Mouse (Mus musculus): ENCODE results near the gene Zbtb43. TPM values are rescaled to one million over a fixed set of nuclear protein-coding genes. Genes with fewer than 3 reads are reported as not detected.

The Zbtb43 gene
- polyA plus RNA-seq, 1 experiment from 2014 or later, result 12.5 TPM

GRCm38 (mm10) chr2:33451038-33451978 lies 17.1 kb downstream of the Zbtb43 start:
- 82% methylated on average over 11 of the region's 11 CpGs for WGBS
- no peaks in the 10 kb centered on the region for H3K27me3 ChIP-seq (ENCODE audit: insufficient read depth, poor library complexity, severe bottlenecking)
- H3K27ac ChIP-seq, result no peak overlapping the region
- no peak for DNase-seq (ENCODE audit: low spot score)
- H3K4me1 ChIP-seq, result peaks cover 17% of the 10 kb centered on the region
- H3K4me3 ChIP-seq, result no peak overlapping the region
- H3K36me3 ChIP-seq, result peaks cover 71% of the 10 kb centered on the region
- H3K9me3 ChIP-seq, result no peaks in the 10 kb centered on the region

- Histone ChIP-seq H3K36me3 (peaks cover 52% of the 10 kb centered on the region), H3K27me3 (ENCODE audit: insufficient read depth, poor library complexity, severe bottlenecking) (no peaks in the 10 kb centered on the region), H3K27ac (no peak overlapping the region), H3K4me3 (no peak overlapping the region), H3K9me3 (no peaks in the 10 kb centered on the region), H3K4me1 (peaks cover 20% of the 10 kb centered on the region)
- WGBS, result 88% methylated on average over 22 of the region's 22 CpGs
- DNase-seq (ENCODE audit: low spot score), result no peak
These were observed 19.1 kb downstream of the Zbtb43 start for GRCm38 (mm10) chr2:33449119-33449873.

GRCm38 (mm10) chr2:33446796-33447195 lies 21.6 kb downstream of the Zbtb43 start:
- H3K4me3 ChIP-seq, result no peak overlapping the region
- H3K36me3 ChIP-seq, result peaks cover 28% of the 10 kb centered on the region
- no peak overlapping the region for H3K27ac ChIP-seq
- H3K4me1 ChIP-seq, result peaks cover 13% of the 10 kb centered on the region; the same call in 1 of the 2 replicates
- DNase-seq (ENCODE audit: low spot score), result no peak
- H3K9me3 ChIP-seq, result no peaks in the 10 kb centered on the region
- no peaks in the 10 kb centered on the region for H3K27me3 ChIP-seq (ENCODE audit: insufficient read depth, poor library complexity, severe bottlenecking)
- WGBS, result 53% methylated on average over 1 of the region's 1 CpGs

DNA sequence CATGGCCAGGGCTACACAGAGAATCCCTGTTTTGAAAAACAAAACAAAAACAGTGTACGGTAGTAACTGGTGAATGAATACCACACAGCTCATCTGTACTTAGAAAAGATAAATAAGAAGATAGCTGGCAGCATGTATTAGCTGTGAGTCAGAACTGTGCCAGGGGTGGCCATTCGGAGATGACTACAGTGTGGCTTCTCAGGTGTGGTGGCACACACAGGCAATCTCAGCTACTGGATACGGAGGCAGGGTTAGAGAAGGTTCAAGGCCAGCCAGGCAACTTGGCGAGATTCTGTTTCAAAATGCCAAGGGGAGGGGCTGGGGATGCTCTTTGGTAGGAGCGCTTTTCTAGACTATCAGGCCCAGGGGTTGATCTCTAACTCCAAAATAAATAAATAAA lies 22.6 kb downstream of the Zbtb43 start:
- no peak for DNase-seq (ENCODE audit: low spot score)
- WGBS, result 87% methylated on average over 5 of the region's 5 CpGs
- Histone ChIP-seq H3K27me3 (ENCODE audit: insufficient read depth, poor library complexity, severe bottlenecking) (no peaks in the 10 kb centered on the region), H3K4me1 (peaks cover 12% of the 10 kb centered on the region; the same call in 1 of the 2 replicates), H3K27ac (no peak overlapping the region), H3K36me3 (peaks cover 19% of the 10 kb centered on the region), H3K9me3 (no peaks in the 10 kb centered on the region), H3K4me3 (no peak overlapping the region)

DNA sequence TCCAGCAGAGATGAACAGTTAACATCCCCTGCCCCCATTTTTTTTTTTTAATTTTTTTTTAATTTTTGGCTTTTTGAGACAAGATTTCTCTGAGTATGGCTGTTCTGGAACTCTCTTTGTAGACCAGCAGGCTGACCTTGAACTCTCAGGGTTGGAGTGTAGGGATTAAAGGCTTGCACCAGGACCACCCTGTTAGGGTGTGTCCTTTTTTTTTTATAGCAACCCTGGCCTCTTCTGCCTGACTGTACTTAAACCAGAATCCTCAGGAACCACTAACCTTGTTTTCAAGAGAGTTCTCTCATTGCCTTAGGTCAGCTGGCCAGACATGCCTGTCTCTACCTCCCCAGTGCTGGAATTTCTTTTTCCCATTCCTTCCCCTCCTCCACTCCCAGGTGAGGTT lies 23.5 kb downstream of the Zbtb43 start:
- no peak for DNase-seq (ENCODE audit: low spot score)
- Histone ChIP-seq H3K27ac (no peak overlapping the region), H3K36me3 (peaks cover 15% of the 10 kb centered on the region), H3K4me1 (peaks cover 21% of the 10 kb centered on the region), H3K9me3 (no peaks in the 10 kb centered on the region), H3K4me3 (no peak overlapping the region), H3K27me3 (ENCODE audit: insufficient read depth, poor library complexity, severe bottlenecking) (no peaks in the 10 kb centered on the region)

DNA sequence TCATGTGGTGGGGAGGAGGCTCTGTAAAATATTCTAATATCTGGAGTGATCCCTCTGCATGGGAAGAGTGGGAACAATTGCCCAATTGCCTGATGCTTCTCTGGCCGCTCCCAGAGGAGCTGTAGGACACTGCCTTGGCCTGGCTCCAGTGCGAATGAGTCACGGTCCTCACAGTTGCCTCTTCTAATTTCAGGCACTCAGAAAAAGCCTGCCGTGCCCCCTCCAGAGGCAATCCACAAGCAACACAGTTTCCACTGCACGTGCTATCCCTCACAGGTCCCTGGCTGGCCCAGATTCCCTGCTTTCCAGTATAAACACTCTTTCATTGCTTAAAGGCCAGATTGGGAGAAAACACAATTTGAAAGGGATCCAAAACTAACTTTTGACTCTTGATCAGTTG lies 24.0 kb downstream of the Zbtb43 start:
- Histone ChIP-seq H3K4me1 (peaks cover 26% of the 10 kb centered on the region), H3K27me3 (ENCODE audit: insufficient read depth, poor library complexity, severe bottlenecking) (no peaks in the 10 kb centered on the region), H3K9me3 (no peaks in the 10 kb centered on the region), H3K36me3 (peaks cover 10% of the 10 kb centered on the region), H3K27ac (0 out of 2 replicates have a peak overlapping the region, but pooled peaks have one; percentile 31), H3K4me3 (no peak overlapping the region)
- WGBS, result 42% methylated on average over 5 of the region's 5 CpGs
- no peak for DNase-seq (ENCODE audit: low spot score)

- Histone ChIP-seq H3K36me3 (no peaks in the 10 kb centered on the region), H3K4me1 (peaks cover 42% of the 10 kb centered on the region), H3K27ac (peak overlapping the region; percentile 3; the same call in 1 of the 2 replicates), H3K9me3 (no peaks in the 10 kb centered on the region), H3K4me3 (no peak overlapping the region), H3K27me3 (ENCODE audit: insufficient read depth, poor library complexity, severe bottlenecking) (no peaks in the 10 kb centered on the region)
- WGBS, result 55% methylated on average over 4 of the region's 4 CpGs
- no peak for DNase-seq (ENCODE audit: low spot score)
These were observed 25.7 kb downstream of the Zbtb43 start for GRCm38 (mm10) chr2:33442701-33443100.

DNA sequence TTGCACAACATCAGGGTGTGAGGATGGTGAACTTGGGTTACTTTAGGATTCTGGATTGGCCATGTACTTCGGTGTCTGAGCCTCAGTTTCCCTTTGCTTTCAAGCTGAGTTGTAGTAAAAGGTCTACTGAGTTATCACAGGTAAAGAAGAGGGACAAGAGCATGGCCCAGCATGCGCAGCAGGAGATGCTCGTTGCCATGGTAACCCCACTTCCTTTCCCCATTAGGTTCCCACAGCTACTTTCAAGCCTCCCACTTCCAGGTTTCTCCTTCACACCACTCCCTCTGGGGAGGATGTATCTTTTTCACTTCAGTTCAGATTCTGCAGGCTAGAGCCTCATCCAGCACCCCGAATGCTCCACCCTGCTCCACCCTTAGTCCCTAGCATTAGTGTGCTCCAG lies 27.5 kb downstream of the Zbtb43 start:
- DNase-seq (ENCODE audit: low spot score), result no peak
- Histone ChIP-seq H3K27me3 (ENCODE audit: insufficient read depth, poor library complexity, severe bottlenecking) (no peaks in the 10 kb centered on the region), H3K4me3 (no peak overlapping the region), H3K9me3 (no peaks in the 10 kb centered on the region), H3K4me1 (peaks cover 56% of the 10 kb centered on the region), H3K36me3 (no peaks in the 10 kb centered on the region), H3K27ac (no peak overlapping the region)
- 25% methylated on average over 4 of the region's 4 CpGs for WGBS

DNA sequence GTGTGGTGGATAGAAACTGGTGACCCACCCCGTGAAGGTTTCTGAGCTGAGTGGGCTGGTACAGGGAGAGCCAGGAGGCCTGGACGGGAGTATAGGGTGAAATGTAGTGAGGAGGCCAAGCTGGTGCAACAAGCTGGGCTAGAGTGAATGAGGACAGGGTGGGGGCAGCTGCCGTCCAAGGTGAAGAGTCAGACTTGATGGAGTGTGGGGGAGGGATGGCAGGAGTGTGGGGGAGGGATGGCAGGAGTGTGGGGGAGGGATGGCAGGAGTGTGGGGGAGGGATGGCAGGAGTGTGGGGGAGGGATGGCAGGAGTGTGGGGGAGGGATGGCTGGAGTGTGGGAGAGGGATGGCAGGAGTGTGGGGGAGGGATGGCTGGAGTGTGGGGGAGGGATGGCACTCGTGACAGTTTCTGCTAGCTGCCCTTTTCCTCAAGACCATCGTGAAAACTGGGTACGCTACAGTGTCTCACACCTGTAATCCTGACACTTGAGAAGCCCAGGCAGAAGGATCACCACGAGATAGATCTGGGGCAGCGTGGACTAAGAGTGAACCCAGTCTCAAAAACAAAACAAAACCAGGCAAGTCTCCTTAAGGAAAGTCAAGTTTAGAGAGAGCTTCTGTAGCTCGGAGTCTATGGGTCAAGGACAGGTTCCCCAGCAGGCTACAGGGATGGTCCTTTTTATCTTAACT lies 28.2 kb downstream of the Zbtb43 start:
- Histone ChIP-seq H3K36me3 (no peaks in the 10 kb centered on the region), H3K4me3 (no peak overlapping the region), H3K27me3 (ENCODE audit: insufficient read depth, poor library complexity, severe bottlenecking) (no peaks in the 10 kb centered on the region), H3K9me3 (no peaks in the 10 kb centered on the region), H3K27ac (peak overlapping the region; percentile 62), H3K4me1 (peaks cover 63% of the 10 kb centered on the region)
- no peak for DNase-seq (ENCODE audit: low spot score)
- 15% methylated on average over 9 of the region's 9 CpGs for WGBS

DNA sequence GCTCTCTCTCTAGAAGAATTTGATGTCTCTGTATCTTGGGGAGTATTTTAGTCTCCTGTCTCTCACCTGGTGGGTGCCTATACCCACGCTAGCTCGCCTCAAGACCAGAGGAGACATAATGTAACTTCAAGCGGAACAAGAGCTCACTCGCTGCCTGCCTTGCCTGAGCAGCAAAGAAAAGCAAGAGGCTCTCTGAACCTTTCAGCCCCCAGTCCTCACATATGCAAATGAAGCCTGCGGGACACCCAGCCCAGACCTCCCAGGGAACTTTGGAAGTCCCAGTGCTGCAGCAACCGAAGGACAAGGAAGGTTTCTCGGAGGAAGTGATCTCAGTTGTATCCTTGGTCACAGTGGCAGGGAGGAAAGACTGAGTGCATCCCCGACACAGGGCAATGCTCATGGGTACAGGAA lies 28.9 kb downstream of the Zbtb43 start:
- no peaks in the 10 kb centered on the region for H3K36me3 ChIP-seq
- no peaks in the 10 kb centered on the region for H3K9me3 ChIP-seq
- no peak overlapping the region for H3K4me3 ChIP-seq
- H3K4me1 ChIP-seq, result peaks cover 65% of the 10 kb centered on the region
- WGBS, result 17% methylated on average over 8 of the region's 8 CpGs
- no peak for DNase-seq (ENCODE audit: low spot score)
- peak overlapping the region; percentile 62 for H3K27ac ChIP-seq
- H3K27me3 ChIP-seq (ENCODE audit: insufficient read depth, poor library complexity, severe bottlenecking), result no peaks in the 10 kb centered on the region

GRCm38 (mm10) chr2:33438377-33438776 lies 30.0 kb downstream of the Zbtb43 start:
- Histone ChIP-seq H3K36me3 (no peaks in the 10 kb centered on the region), H3K27ac (no peak overlapping the region), H3K4me3 (no peak overlapping the region), H3K9me3 (no peaks in the 10 kb centered on the region), H3K27me3 (ENCODE audit: insufficient read depth, poor library complexity, severe bottlenecking) (no peaks in the 10 kb centered on the region), H3K4me1 (peaks cover 61% of the 10 kb centered on the region)
- WGBS, result 25% methylated on average over 2 of the region's 2 CpGs
- DNase-seq (ENCODE audit: low spot score), result no peak

DNA sequence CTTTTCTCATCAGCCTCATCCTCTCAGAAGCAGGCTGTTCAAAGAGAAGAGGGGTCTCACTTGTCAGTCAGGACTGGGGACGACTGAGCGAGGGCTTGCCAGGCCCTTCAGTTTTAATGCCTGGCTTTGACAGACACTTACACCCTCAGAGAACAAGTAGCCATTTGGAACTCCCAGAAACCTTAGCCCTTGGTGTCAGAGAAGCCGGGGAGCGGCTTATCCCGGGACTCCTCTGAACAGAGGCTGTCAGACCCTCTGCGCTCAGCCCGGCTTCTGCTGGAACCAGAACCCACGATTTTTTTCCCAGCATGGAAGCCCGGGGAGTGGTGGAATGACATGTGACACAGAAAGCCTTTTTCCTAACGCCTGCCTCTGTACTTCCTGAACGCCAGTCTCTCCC lies 31.2 kb downstream of the Zbtb43 start:
- WGBS, result 47% methylated on average over 11 of the region's 11 CpGs
- no peak overlapping the region for H3K4me3 ChIP-seq
- H3K27me3 ChIP-seq (ENCODE audit: insufficient read depth, poor library complexity, severe bottlenecking), result no peaks in the 10 kb centered on the region
- no peak overlapping the region for H3K27ac ChIP-seq
- no peak for DNase-seq (ENCODE audit: low spot score)
- H3K4me1 ChIP-seq, result peaks cover 58% of the 10 kb centered on the region
- H3K9me3 ChIP-seq, result no peaks in the 10 kb centered on the region
- no peaks in the 10 kb centered on the region for H3K36me3 ChIP-seq
